Mouse (Mus musculus) myocyte (in vitro differentiated cells): ENCODE data around the gene Plekhm3. TPM values are rescaled to one million over a fixed set of nuclear protein-coding genes. Genes with fewer than 3 reads are reported as not detected.

Source experiments
- H3K27me3 ChIP-seq: one replicate; pipeline ENCODE4 v1.6.1; 2011; ENCODE audit not compliant: control insufficient read depth, insufficient read depth, insufficient read length
- H3K36me3 ChIP-seq: one replicate; pipeline ENCODE4 v1.6.1; 2011; ENCODE audit not compliant: control insufficient read depth, insufficient read depth
- H3K4me2 ChIP-seq: one replicate; pipeline ENCODE4 v1.6.1; 2011; ENCODE audit warnings: low read depth, control low read depth
- H3K4me3 ChIP-seq: one replicate; pipeline ENCODE4 v1.5.1; 2011; ENCODE audit warnings: mild to moderate bottlenecking, control low read depth, moderate library complexity
- H3K79me2 ChIP-seq: one replicate; pipeline ENCODE4 v1.6.1; 2011; ENCODE audit not compliant: control insufficient read depth, insufficient read depth
- H3ac ChIP-seq: one replicate; pipeline ENCODE4 v1.6.1; 2011; ENCODE audit not compliant: control insufficient read depth, insufficient read length
- CEBPB ChIP-seq: IDR thresholded peaks from 2 replicates; pipeline ENCODE4 v1.6.1; 2011; ENCODE audit warnings: mild to moderate bottlenecking, moderate library complexity; ENCODE audit not compliant: poor library complexity, insufficient read depth, severe bottlenecking
- E2F4 ChIP-seq: IDR thresholded peaks from one replicate; pipeline ENCODE4 v1.6.1; 2011; ENCODE audit warnings: mild to moderate bottlenecking, control low read depth, moderate library complexity; ENCODE audit not compliant: insufficient read depth
- MAX ChIP-seq: IDR thresholded peaks from one replicate; pipeline ENCODE4 v1.6.1; 2011; ENCODE audit warnings: low read depth, mild to moderate bottlenecking, control low read depth
- MYOD1 ChIP-seq, 3 experiments: IDR thresholded peaks; one replicate each; pipeline ENCODE4 v1.6.1; 2011; ENCODE audit warnings: control low read depth in 2 of 3, low read depth in 2 of 3, mild to moderate bottlenecking in 2 of 3, moderate library complexity in 1 of 3; ENCODE audit not compliant: insufficient read length in 2 of 3, control insufficient read depth in 1 of 3
- MYOG ChIP-seq, 3 experiments: IDR thresholded peaks; one replicate each; pipeline ENCODE4 v1.6.1; 2011; ENCODE audit warnings: control low read depth in 2 of 3, low read depth in 2 of 3, mild to moderate bottlenecking in 2 of 3; ENCODE audit not compliant: insufficient read length in 2 of 3, control insufficient read depth in 1 of 3, insufficient read depth in 1 of 3
- POLR2A ChIP-seq: IDR thresholded peaks from one replicate; pipeline ENCODE4 v1.6.1; 2011; ENCODE audit warnings: low read depth, mild to moderate bottlenecking, control low read depth, moderate library complexity; ENCODE audit not compliant: insufficient read length
- POLR2AphosphoS2 ChIP-seq: IDR thresholded peaks from one replicate; pipeline ENCODE4 v1.6.1; 2011; ENCODE audit warnings: low read depth, control low read depth; ENCODE audit not compliant: insufficient read length
- REST ChIP-seq: IDR thresholded peaks from one replicate; pipeline ENCODE4 v1.6.1; 2011; ENCODE audit warnings: mild to moderate bottlenecking, control low read depth, moderate library complexity; ENCODE audit not compliant: insufficient read depth, insufficient read length
- SRF ChIP-seq: IDR thresholded peaks from one replicate; pipeline ENCODE4 v1.6.1; 2011; ENCODE audit warnings: low read depth; ENCODE audit not compliant: control insufficient read depth, insufficient read length
- TCF12 ChIP-seq: IDR thresholded peaks from one replicate; pipeline ENCODE4 v1.6.1; 2011; ENCODE audit warnings: mild to moderate bottlenecking, control low read depth; ENCODE audit not compliant: poor library complexity, insufficient read depth, severe bottlenecking
- TCF3 ChIP-seq: IDR thresholded peaks from one replicate; pipeline ENCODE4 v1.6.1; 2011; ENCODE audit warnings: low read depth, control low read depth; ENCODE audit not compliant: insufficient read length
- USF1 ChIP-seq: IDR thresholded peaks from one replicate; pipeline ENCODE4 v1.6.1; 2011; ENCODE audit warnings: low read depth, mild to moderate bottlenecking, control low read depth, moderate library complexity
- polyA plus RNA-seq: library from polyadenylated mRNA; unstranded; fragments of >200 nt; fragmentation: generic; extraction: Trizol; gene quantifications from one replicate; pipeline ENCODE4 v1.2.1, GENCODE M21; 2012; ENCODE audit warnings: missing spikeins

Plekhm3 gene
- polyA plus RNA-seq, 1 experiment = 3.9 TPM

GRCm38 (mm10) chr1:64860235-64860920 is 96.2 kb downstream of the Plekhm3 start:
- TF ChIP-seq TCF3 (no peak), MYOD1 (IDR thresholded peaks at IDR 0.05; ENCODE audit: control insufficient read depth in 1 of 3, insufficient read length in 2 of 3, low read depth in 2 of 3) (no peak), REST (no peak), SRF (no peak), MAX (no peak), POLR2AphosphoS2 (no peak), POLR2A (no peak), TCF12 (no peak), CEBPB (no peak), MYOG (IDR thresholded peaks at IDR 0.05; ENCODE audit: control insufficient read depth in 1 of 3, insufficient read depth in 1 of 3, insufficient read length in 2 of 3, low read depth in 2 of 3) (no peak), E2F4 (no peak), USF1 (no peak)
- Histone ChIP-seq H3K36me3 (no peaks in the 10 kb centered on the region), H3K79me2 (no peaks in the 10 kb centered on the region), H3K4me3 (no peak overlapping the region), H3K4me2 (no peak overlapping the region), H3K27me3 (no peaks in the 10 kb centered on the region), H3ac (no peak overlapping the region)

- Histone ChIP-seq H3K36me3 (no peaks in the 10 kb centered on the region), H3K79me2 (no peaks in the 10 kb centered on the region), H3K4me3 (no peak overlapping the region), H3K27me3 (no peaks in the 10 kb centered on the region), H3K4me2 (no peak overlapping the region), H3ac (no peak overlapping the region)
- TF ChIP-seq MYOG (IDR thresholded peaks at IDR 0.05; ENCODE audit: control insufficient read depth in 1 of 3, insufficient read depth in 1 of 3, insufficient read length in 2 of 3, low read depth in 2 of 3) (no peak), CEBPB (no peak), REST (no peak), MYOD1 (IDR thresholded peaks at IDR 0.05; ENCODE audit: control insufficient read depth in 1 of 3, insufficient read length in 2 of 3, low read depth in 2 of 3) (no peak), POLR2A (no peak), TCF3 (no peak), MAX (no peak), SRF (no peak), USF1 (no peak), E2F4 (no peak), POLR2AphosphoS2 (no peak), TCF12 (no peak)
These were observed 96.8 kb downstream of the Plekhm3 start for GRCm38 (mm10) chr1:64859826-64860225.

- Histone ChIP-seq H3K36me3 (no peaks in the 10 kb centered on the region), H3K79me2 (no peaks in the 10 kb centered on the region), H3ac (no peak overlapping the region), H3K4me2 (no peak overlapping the region), H3K27me3 (no peaks in the 10 kb centered on the region), H3K4me3 (no peak overlapping the region)
- TF ChIP-seq POLR2AphosphoS2 = no peak
- TF ChIP-seq USF1 = no peak
- TF ChIP-seq TCF3 = no peak
- TF ChIP-seq E2F4 = no peak
- no peak for TF ChIP-seq POLR2A
- TF ChIP-seq REST = no peak
- no peak for TF ChIP-seq MAX
- TF ChIP-seq MYOD1 (IDR thresholded peaks at IDR 0.05; ENCODE audit: control insufficient read depth in 1 of 3, insufficient read length in 2 of 3, low read depth in 2 of 3) = no peak
- TF ChIP-seq MYOG (IDR thresholded peaks at IDR 0.05; ENCODE audit: control insufficient read depth in 1 of 3, insufficient read depth in 1 of 3, insufficient read length in 2 of 3, low read depth in 2 of 3) = no peak
- TF ChIP-seq SRF = no peak
These were observed 101.8 kb downstream of the Plekhm3 start for GRCm38 (mm10) chr1:64854835-64855234.

GRCm38 (mm10) chr1:64853738-64854730 is 102.6 kb downstream of the Plekhm3 start:
- Histone ChIP-seq H3ac (no peak overlapping the region), H3K27me3 (no peaks in the 10 kb centered on the region), H3K4me3 (no peak overlapping the region), H3K4me2 (no peak overlapping the region), H3K79me2 (no peaks in the 10 kb centered on the region), H3K36me3 (no peaks in the 10 kb centered on the region)
- TF ChIP-seq MYOD1 (IDR thresholded peaks at IDR 0.05; ENCODE audit: control insufficient read depth in 1 of 3, insufficient read length in 2 of 3, low read depth in 2 of 3) (peak in 2 of 3 experiments; percentile 5 to 21), MYOG (IDR thresholded peaks at IDR 0.05; ENCODE audit: control insufficient read depth in 1 of 3, insufficient read depth in 1 of 3, insufficient read length in 2 of 3, low read depth in 2 of 3) (no peak)

- TF ChIP-seq USF1 (no peak), SRF (no peak), MYOG (IDR thresholded peaks at IDR 0.05; ENCODE audit: control insufficient read depth in 1 of 3, insufficient read depth in 1 of 3, insufficient read length in 2 of 3, low read depth in 2 of 3) (no peak), TCF12 (no peak), POLR2AphosphoS2 (no peak), POLR2A (no peak), REST (no peak), MAX (no peak), E2F4 (no peak), MYOD1 (IDR thresholded peaks at IDR 0.05; ENCODE audit: control insufficient read depth in 1 of 3, insufficient read length in 2 of 3, low read depth in 2 of 3) (no peak), CEBPB (no peak), TCF3 (no peak)
- no peaks in the 10 kb centered on the region for H3K27me3 ChIP-seq
- H3K4me3 ChIP-seq = no peak overlapping the region
- H3ac ChIP-seq = no peak overlapping the region
- no peaks in the 10 kb centered on the region for H3K36me3 ChIP-seq
- H3K4me2 ChIP-seq = no peak overlapping the region
- no peaks in the 10 kb centered on the region for H3K79me2 ChIP-seq
These were observed 103.4 kb downstream of the Plekhm3 start for GRCm38 (mm10) chr1:64853244-64853643.
